Mouse (Mus musculus): ENCODE data around the gene Igf2r.

The Igf2r gene

DNA sequence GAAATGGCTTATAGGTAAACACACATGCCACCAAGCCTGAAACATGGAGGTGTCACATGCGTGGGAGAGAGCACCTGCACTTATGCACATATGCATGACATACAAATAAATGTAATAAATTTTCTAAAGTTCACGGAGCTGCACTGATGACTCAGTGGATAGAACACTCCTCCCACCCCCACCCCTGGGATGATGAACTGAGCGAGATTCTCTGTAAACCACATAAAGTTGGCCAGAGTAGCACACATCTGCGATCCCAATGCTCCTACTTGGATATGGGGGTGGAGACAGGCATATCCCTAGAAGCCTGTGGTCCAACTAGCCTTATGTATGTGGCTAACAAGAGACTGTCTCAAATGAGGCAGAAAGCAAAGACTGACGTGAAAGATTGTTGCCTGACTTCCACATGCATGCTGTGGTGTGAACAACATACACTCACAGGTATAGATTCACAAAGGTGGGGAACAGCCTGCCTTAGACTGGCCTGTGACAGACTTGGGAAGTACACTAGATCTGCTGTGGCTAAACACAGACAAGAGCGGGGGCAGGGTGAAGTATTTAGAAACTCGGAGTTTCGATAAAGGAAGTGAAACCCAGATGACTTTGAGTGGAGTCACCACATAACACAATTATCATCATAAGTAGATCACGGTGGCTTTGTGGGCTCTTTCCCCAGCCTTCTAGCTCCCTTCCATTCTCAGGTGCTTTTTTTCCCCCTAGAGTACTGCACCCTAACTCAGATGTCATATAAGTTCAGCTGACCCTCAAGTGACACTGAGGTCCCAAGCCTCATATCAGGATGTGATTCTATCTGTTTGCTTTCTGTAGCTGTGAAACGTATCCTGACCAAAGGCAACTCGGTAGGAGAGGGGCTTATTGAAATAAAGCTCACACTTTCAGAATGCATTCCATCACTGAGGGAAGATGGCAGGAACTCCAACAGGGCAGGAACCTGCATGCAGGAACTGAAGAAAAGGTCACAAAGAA lies 13.7 kb upstream of the Igf2r start:
- no peak for DNase-seq (ENCODE audit: low spot score in 2 of 2)

- DNase-seq (ENCODE audit: low spot score in 2 of 2): no peak
Measured at GRCm38 (mm10) chr17:12781101-12781500, 11.6 kb upstream of the Igf2r start.

GRCm38 (mm10) chr17:12780125-12780524 lies 10.7 kb upstream of the Igf2r start:
- no peak for DNase-seq (ENCODE audit: low spot score in 2 of 2)

GRCm38 (mm10) chr17:12779442-12779841 lies 10.0 kb upstream of the Igf2r start:
- no peak for DNase-seq (ENCODE audit: low spot score in 2 of 2)

DNA sequence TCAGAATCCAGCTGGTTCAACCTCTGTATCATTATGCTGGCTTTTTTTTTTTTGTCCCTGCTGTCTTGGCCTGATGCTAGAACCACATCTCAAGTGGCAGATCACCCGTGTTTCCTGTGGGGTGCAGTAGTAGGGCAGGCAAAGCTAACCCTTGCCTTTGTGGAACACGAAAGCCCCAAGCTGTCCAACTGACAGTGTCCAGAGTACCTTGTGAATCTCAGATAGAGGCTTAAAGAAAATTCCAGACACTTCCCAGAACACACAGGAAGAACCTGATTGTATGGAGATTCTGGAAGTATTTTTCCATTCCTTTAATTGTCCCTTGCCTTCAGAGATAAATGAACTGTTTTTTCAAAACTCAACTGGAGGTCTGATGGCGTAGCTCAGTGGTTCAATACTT lies 4.5 kb upstream of the Igf2r start:
- DNase-seq (ENCODE audit: low spot score in 2 of 2): no peak

GRCm38 (mm10) chr17:12770500-12770899 lies 1.0 kb upstream of the Igf2r start:
- DNase-seq (ENCODE audit: low spot score in 2 of 2): no peak

DNA sequence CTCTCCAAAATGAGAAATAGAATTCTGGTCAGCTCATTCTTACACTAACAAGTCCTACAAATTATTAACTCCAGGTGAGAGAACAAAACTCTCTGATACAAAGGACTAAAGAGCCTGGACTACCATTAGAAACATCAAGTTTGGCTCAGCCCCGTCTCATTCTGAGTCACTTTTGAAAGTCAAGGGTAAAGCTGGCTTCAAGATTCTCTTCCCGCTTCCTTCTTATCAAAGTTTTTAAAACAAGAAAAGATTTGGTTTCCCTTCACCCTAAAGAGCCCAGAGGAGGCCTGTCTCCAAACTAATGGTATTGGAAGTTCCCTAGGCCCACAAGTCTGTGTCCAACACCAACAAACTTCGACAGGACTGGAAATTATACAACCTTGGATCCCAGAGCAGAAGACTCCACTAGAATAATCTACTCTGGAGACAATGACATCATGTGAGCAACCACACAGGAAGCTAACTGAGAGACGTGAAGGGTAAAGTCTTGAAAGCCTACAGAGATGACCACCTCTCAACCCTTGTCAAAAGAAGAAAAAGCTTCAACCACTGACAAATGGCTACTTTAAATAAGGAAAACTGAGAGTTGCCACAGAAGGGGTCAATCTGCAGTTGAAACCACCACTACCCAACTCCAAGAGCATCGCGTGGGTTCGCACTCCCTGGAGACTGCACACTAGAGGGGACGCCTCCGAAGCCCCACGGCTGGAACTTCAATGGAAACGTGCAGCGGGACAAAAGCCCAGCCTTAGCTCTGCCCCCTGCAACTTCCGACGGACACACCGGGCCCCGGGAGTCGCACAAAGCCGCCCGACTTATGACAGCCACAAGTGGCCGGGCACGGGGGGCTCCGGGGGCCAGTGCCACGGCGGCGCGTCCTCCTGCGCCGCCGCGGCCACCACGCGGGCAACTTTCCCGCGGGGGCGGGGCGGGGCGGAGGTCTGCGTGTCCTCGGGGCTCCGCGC lies 767 bp downstream of the Igf2r start:
- DNase-seq (ENCODE audit: low spot score in 2 of 2): no peak

DNA sequence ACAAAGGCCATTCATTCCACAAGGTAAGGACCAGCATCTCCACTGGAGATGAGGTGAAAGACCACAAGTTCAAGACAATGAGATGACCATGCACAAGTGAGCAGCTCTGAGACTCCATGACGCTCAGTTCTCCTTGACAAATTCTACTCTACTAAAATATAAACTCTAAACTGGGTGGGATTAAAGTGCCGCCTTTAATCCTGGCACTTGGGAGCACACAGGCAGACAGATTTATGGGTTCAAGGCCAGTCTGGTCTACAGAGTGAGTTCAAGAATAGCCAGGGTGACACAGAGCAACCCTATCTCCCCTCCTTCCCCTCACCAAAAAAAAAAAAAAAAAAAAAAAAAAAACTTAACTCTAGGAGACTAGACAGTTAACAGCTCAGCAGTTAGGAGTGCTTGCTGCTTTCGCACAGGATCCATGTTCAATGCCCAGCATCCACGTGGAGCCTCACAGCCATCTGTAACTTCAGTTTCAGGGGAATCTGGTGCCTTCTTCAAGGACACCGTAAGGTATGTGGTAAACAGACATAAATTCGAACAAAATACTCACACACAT lies 2.1 kb downstream of the Igf2r start:
- DNase-seq (ENCODE audit: low spot score in 2 of 2): no peak

- no peak for DNase-seq (ENCODE audit: low spot score in 2 of 2)
Measured at GRCm38 (mm10) chr17:12763412-12763811, 6.1 kb downstream of the Igf2r start.

DNA sequence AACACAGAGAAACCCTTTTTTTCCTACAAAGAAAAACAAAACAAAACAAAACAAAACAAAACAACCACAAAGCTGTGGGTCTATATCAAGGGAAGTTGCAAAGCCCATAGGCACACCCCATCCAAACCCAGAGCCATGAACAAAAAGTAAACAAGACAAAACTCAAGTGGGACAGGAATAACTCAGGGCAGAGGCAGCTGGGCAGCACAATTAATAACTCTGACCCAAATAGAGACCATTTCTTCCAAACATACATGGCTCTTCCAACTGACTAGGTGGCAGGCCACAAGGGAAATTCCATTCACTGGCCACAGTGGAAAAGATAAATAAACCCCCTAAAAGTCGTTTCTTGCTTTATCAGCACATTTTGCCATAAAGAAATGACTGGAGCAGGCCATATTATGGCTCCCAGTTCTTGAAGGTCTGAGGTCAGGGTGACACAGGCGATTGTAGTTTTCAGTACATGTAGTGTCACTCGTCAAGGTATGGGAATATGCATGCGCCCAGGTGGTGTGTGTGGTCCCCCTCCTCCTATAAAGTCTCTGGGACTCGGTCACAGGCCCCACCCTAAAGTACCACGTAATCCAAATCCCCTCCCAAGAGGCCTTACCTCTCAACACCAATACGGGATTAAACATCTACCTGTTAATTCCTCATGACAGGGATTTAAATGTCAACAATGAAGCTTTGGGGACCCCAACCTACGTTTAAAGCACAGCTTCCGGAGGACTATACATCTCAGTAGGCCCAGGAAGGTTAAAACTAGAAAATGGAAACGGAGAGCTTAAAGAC lies 8.9 kb downstream of the Igf2r start:
- no peak for DNase-seq (ENCODE audit: low spot score in 2 of 2)

- no peak for DNase-seq (ENCODE audit: low spot score in 2 of 2)
Measured at GRCm38 (mm10) chr17:12759646-12760074, 9.8 kb downstream of the Igf2r start.

DNA sequence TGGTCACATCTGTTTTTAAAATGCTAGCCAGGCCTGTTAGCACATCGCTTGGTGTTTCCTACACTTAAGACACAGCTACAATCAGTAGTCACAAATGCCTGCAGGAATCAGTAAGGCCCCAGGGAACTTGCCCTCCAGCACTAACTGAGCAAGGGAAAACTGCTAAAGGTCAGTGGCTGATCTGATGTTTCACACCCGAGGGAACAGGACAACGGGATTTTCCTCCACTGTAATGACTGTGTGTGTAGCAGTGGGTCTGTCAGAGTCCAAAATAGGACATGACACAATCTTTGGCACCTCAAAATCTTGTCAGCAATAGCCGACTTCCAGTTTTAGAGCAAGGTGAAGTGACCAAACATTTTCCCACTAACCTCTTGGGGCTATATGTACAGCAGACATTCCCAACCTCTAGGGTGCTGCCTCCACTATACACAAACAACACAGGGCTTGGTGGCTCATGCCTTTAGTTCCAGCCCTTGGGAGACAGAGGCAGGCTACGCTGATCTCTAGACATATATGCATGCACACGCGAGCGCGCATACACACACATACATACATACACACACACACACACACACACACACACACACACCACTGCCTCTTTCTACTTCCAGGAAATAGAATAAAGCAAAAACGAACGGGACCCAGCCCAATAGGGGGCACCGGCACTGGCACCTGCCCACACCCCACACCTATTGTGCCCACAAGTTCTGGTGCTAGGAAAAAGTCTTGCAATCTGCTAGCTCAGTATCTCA lies 10.6 kb downstream of the Igf2r start:
- no peak for DNase-seq (ENCODE audit: low spot score in 2 of 2)

GRCm38 (mm10) chr17:12757990-12758389 lies 11.5 kb downstream of the Igf2r start:
- peak in 1 of 2 experiments; percentile 54 for DNase-seq (ENCODE audit: low spot score in 2 of 2)

- no peak for DNase-seq (ENCODE audit: low spot score in 2 of 2)
Measured at GRCm38 (mm10) chr17:12757161-12757560, 12.3 kb downstream of the Igf2r start.

DNA sequence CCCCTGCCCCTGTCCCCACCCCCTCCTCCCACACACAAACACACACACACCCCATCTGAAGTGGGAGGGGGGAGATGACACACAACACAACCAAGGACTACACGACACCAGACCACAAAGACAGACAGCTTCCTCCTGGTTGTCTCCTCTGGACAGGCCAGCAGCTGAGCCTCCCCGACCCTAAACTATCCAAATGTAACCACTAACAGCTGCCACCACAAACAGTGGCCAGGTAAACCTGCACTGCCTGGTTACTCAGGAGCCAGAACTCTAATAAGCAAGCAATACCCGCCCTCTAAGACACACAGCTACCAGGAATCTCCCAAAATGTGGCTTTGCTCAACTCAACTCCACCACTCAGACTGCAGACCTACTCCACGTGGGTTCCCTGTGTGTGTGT lies 13.5 kb downstream of the Igf2r start:
- no peak for DNase-seq (ENCODE audit: low spot score in 2 of 2)

- no peak for DNase-seq (ENCODE audit: low spot score in 2 of 2)
Measured at GRCm38 (mm10) chr17:12755146-12755545, 14.3 kb downstream of the Igf2r start.

DNA sequence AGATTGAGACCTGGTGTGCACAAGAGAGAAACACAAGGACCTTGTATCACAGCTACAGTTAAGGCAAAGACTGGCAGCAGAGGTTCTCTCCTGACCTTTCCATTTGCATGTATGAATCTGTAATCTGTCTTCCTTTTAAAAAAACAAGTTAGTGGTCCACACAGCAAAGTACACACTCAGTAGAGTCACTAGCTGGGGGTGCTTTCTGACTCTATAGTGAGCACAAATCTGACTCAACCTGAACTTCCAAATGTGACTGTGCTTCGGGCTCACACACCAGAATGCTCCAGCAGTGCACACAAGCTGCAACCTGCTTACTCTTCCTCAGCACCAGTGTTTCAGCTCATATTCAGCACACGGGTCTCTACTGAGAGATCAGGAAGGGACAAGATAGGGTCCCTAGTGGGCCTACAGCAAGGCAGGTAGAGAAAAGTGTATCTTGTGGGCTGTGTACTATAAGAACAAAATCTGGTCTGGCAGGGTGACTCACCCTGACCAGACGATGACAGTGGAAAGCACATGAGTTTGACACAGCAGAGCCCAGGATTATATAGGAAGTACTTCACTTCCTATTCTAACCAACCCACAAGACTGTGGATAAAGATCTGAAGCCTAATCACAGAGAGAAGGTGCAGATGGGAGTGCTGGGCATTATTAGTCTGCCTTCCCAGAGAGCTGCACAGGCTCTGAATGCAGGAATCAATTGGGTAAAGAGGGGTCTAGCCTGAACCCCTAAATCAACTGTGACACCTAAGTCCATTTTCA lies 15.0 kb downstream of the Igf2r start:
- no peak for DNase-seq (ENCODE audit: low spot score in 2 of 2)

- DNase-seq (ENCODE audit: low spot score in 2 of 2): no peak
Measured at GRCm38 (mm10) chr17:12753050-12753449, 16.4 kb downstream of the Igf2r start.

DNA sequence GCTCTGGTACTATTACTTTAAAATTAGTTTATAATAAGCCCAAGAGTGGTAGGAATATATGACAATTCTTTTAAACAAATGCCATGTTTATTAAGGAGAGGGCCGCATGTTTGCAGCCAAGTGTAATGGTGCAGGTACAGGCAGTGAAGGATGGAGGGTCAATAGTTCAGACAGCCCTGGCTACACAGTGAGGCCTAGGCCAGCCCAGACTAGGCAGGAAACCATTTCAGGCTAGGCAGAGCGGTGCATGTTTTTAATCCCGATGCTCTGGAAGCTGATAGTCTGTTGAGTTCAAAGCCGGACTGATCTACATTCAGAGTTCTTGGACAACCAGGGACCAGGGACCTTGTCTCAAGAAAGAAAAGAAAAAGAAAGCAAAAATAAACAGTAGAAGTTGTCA lies 17.8 kb downstream of the Igf2r start:
- DNase-seq (ENCODE audit: low spot score in 2 of 2): no peak

GRCm38 (mm10) chr17:12751218-12751617 lies 18.2 kb downstream of the Igf2r start:
- peak in 1 of 2 experiments; percentile 29 for DNase-seq (ENCODE audit: low spot score in 2 of 2)

Measured in urinary bladder, postnatal 36 days (tissue).